ENCODE assay signal across 13 mouse cellular contexts in the genomic region with DNA sequence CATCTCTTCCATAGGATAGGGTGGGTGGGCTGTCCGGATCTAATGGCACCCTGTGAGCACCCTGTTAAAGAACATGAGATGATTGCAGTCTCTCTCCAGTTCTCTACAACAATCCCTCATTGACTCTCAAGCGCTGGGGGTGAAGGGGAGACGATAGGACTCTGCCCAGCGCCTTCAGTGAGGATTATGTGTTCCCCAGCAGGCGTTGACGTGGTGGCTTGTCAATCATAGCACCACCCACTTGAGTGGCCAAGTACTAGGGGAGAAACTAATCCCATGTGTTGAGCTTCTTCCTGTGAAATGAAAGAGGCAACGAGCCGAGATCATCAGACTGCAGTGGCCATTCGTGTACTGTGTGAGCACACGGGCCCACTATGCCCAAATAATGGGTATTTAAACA.
"Had no signal": no experiment of that assay in that cellular context is flagged by ENCODE, and none has a peak within 500 bp of the region (broad histone marks: within the 10 kb centered on the region; RNA-seq: fewer than 3 reads in every experiment).

No protein-coding gene starts in this region.

- DNase-seq: kidney, postnatal 25 days; left cerebral cortex, postnatal 4 days; lung, embryonic 14.5 days; lung, postnatal 10 days; lung, postnatal 4 days; thymus, adult 18-20 months; thymus, postnatal 14 days had no signal

- ATAC-seq: midbrain, embryonic 15.5 days had no signal

- H3K4me1 ChIP-seq: midbrain, embryonic 10.5 days; midbrain, embryonic 15.5 days had no signal

- H3K9me3 ChIP-seq: liver, embryonic 15.5 days; midbrain, embryonic 10.5 days; midbrain, embryonic 15.5 days; neural tube, embryonic 12.5 days had no signal

- H3K9ac ChIP-seq: limb, embryonic 13.5 days; liver, embryonic 15.5 days; lung, embryonic 14.5 days; midbrain, embryonic 15.5 days; neural tube, embryonic 12.5 days had no signal

- H3K27ac ChIP-seq: limb, embryonic 13.5 days; liver, embryonic 15.5 days; midbrain, embryonic 10.5 days; midbrain, embryonic 15.5 days; neural tube, embryonic 12.5 days had no signal

- H3K4me2 ChIP-seq: limb, embryonic 13.5 days; liver, embryonic 11.5 days; liver, embryonic 15.5 days; lung, embryonic 14.5 days; midbrain, embryonic 15.5 days; neural tube, embryonic 12.5 days had no signal

- H3K4me3 ChIP-seq: limb, embryonic 13.5 days; liver, embryonic 15.5 days; midbrain, embryonic 10.5 days; midbrain, embryonic 15.5 days; neural tube, embryonic 12.5 days had no signal

- H3K36me3 ChIP-seq: limb, embryonic 13.5 days; liver, embryonic 15.5 days; midbrain, embryonic 10.5 days; midbrain, embryonic 15.5 days; neural tube, embryonic 12.5 days had no signal

- H3K27me3 ChIP-seq: limb, embryonic 13.5 days; liver, embryonic 15.5 days; midbrain, embryonic 15.5 days; neural tube, embryonic 12.5 days had no signal
